Mouse (Mus musculus) naive thymus-derived CD4-positive, alpha-beta T cell, adult 2 months (primary cell): Measurements from ENCODE around the gene Ncapg.

Experiments used
- DNase-seq: peaks from one replicate; pipeline ENCODE4 v3.0.0-alpha.2; 2011; ENCODE audit warnings: low read depth

Gene Ncapg

DNA sequence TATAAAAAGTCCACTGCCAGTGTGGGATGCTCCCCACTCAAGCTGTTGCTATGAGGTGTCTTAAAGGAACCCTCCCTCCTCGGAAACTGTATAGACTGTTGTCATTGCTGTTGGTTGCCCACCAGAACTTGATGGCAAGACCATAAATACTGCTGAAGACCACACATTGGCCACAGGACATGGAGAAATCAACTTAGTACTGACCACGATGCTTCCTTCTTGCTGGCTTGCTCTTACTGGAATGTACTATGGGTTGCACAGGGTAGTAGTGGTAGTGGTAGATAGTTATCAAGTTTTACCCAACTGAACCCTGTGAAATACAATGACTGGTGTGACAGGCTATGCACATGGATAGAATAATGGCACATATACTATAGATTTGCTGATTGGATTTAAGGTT lies 37.1 kb downstream of the Ncapg start:
- no peak for DNase-seq

DNA sequence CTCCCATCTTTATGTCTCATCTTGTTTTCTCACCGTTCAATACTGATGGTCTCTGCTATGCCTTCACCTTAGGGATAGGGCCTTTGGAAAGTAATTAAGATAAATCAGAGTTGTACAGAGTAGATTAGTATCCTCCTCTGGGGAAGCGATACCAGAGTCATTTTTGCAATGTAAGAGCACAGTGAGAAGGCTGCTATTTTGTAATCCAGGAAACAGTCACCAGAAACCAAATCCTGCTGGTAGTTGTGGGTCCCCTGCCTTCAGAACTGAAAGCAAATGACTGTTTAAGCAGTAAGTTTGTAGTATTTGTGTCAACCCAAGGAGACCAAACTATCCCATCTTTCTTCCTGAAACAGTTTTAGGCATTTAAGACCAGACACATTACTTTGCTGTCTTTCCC lies 39.9 kb downstream of the Ncapg start:
- DNase-seq = no peak

GRCm38 (mm10) chr5:45718848-45719488 lies 49.2 kb downstream of the Ncapg start:
- no peak for DNase-seq

GRCm38 (mm10) chr5:45733751-45734150 lies 64.0 kb downstream of the Ncapg start:
- DNase-seq = no peak

GRCm38 (mm10) chr5:45737911-45738310 lies 68.2 kb downstream of the Ncapg start:
- DNase-seq = no peak
